Mouse (Mus musculus) spleen, adult 2 months (tissue): Measurements from ENCODE around the gene Snx30. TPM values are rescaled to one million over a fixed set of nuclear protein-coding genes. Genes with fewer than 3 reads are reported as not detected.
"Not testable (repeated sequence)": the region's sequence is repeated elsewhere in the genome, so short reads cannot be mapped to it uniquely, and the experiment has no call there.

ENCODE experiments used
- DNase-seq, 2 experiments: peaks; one replicate each; pipeline versions ENCODE4 v3.0.0 to v3.0.0-alpha.2; 2012 to 2021; ENCODE audit warnings: low spot score in 2 of 2, low read depth in 1 of 2
- H3K27ac ChIP-seq: fragments of 200-500 bp; 2 replicates; pipeline ENCODE4 v1.5.1; 2012; ENCODE audit warnings: low read length, inconsistent platforms; ENCODE audit not compliant: insufficient read depth
- H3K27me3 ChIP-seq: fragments of 200-500 bp; 2 replicates; pipeline ENCODE4 v1.6.1; 2012; ENCODE audit warnings: mild to moderate bottlenecking, moderate library complexity, low read length, inconsistent platforms; ENCODE audit not compliant: control insufficient read depth, insufficient read depth
- H3K36me3 ChIP-seq: fragments of 200-500 bp; 2 replicates; pipeline ENCODE4 v1.6.1; 2012; ENCODE audit warnings: mild to moderate bottlenecking, low read length, inconsistent platforms; ENCODE audit not compliant: control insufficient read depth, insufficient read depth
- H3K4me1 ChIP-seq: fragments of 200-500 bp; 2 replicates; pipeline ENCODE4 v1.6.1; 2011; ENCODE audit warnings: inconsistent platforms; ENCODE audit not compliant: control insufficient read depth, insufficient read depth, insufficient read length
- H3K4me3 ChIP-seq: fragments of 200-500 bp; 2 replicates; pipeline ENCODE4 v1.5.1; 2011; ENCODE audit warnings: mild to moderate bottlenecking, inconsistent platforms; ENCODE audit not compliant: insufficient read depth, insufficient read length; ENCODE audit errors: extremely low read depth
- CTCF ChIP-seq: fragments of 200-500 bp; IDR thresholded peaks from 2 replicates; pipeline ENCODE4 v1.5.1; 2011; ENCODE audit warnings: mild to moderate bottlenecking, inconsistent platforms; ENCODE audit not compliant: insufficient read depth, insufficient read length, insufficient replicate concordance; ENCODE audit errors: extremely low read depth
- POLR2A ChIP-seq: fragments of 200-500 bp; IDR thresholded peaks from 2 replicates; pipeline ENCODE4 v1.6.1; 2011; ENCODE audit warnings: low read depth, low read length, inconsistent platforms
- WGBS: fragments of 180-500 bp; shearing (Covaris S2); methylation state at CpG from one replicate; pipeline ENCODE4 v1.1.7; 2018; 5-methylcytosine and 5-hydroxymethylcytosine counted together
- polyA plus RNA-seq: library from polyadenylated mRNA; depleted of rRNA; stranded (reverse); fragments of >200 nt; gene quantifications from 2 replicates; pipeline ENCODE4 v1.2.3, GENCODE M21; 2012

Gene Snx30
- polyA plus RNA-seq, 1 experiment = 8.8 TPM

DNA sequence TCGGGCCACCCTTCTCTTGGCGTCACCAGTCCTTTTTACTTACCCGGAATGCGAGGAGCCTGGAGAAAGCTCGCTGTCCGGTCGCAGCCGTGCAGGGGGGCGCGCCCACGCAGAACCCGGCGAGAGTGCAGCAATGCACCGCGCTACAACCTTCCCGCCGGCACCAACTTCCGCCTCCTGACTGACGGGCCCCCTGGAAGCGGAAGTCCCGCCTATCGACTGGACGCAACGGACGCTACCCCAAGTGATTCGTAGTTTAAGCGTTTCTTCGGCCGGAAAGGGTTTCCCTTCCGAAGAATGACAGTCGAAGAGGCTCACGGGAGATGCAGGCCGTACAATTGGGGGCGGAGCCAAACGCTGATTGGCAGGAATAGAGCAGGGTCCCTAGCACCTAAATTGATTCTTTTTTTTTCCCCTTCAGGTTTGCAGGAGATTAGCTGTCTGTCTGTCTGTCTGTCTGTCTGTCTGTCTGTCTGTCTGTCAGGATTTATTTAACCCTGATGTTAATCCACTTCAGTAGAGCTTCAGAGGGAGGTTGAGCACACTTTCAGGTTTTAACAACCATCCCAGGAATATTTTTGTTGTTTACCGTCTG is 21.9 kb upstream of the Snx30 start:
- H3K4me1 ChIP-seq = no peaks in the 10 kb centered on the region; the same call in 1 of the 2 replicates
- WGBS = 2% methylated on average over 36 of the region's 36 CpGs
- peak overlapping the region; percentile 42 for H3K27ac ChIP-seq
- H3K4me3 ChIP-seq = peak overlapping the region; percentile 93
- DNase-seq = peak; percentile 95 to 97
- no peaks in the 10 kb centered on the region for H3K36me3 ChIP-seq
- TF ChIP-seq POLR2A (peak; percentile 47), CTCF (no peak)
- no peaks in the 10 kb centered on the region for H3K27me3 ChIP-seq

DNA sequence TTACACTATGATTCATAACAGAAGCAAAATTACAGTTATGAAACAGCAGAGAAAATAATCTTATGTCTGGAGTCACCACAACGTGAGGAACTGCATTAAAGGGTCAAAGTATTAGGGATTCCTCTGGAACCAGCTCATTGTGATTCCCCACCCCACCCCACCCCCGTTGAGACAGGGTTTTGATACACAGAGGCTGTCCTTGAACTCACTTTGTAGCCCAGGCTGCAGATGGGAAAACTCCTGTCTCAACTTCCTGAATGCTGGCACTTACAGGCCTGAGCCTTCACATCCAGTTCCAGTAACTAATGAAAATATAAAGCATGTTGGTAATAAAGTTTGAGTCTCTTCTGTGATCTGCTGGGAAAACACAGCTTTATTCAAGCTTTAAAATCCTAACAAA is 20.2 kb upstream of the Snx30 start:
- WGBS = 47% methylated on average over 2 of the region's 2 CpGs
- Histone ChIP-seq H3K4me3 (no peak overlapping the region), H3K27ac (no peak overlapping the region), H3K27me3 (no peaks in the 10 kb centered on the region), H3K4me1 (no peaks in the 10 kb centered on the region; the same call in 1 of the 2 replicates), H3K36me3 (no peaks in the 10 kb centered on the region)
- DNase-seq = no peak
- TF ChIP-seq CTCF (no peak), POLR2A (no peak)

DNA sequence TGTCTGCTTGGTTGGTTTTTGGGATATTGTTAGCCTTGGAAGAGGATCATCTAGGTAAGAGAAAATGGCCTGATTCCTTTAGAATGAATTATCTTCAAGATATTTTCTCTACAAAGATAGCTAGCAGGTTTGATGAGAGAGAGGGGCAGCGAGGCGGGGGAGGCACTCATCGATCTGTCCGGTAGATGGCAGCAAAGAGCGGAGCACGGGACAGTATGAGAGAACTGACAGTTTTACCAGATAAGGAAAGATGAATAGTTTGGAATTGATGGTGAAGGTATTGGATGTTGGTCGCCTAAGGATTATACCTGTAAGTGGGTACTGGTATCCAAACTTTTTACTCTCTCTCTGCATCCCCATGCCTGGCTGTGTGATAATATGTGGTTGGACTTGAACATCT is 19.0 kb upstream of the Snx30 start:
- no peaks in the 10 kb centered on the region for H3K27me3 ChIP-seq
- 2% methylated on average over 7 of the region's 7 CpGs for WGBS
- TF ChIP-seq POLR2A (no peak), CTCF (peak; percentile 96)
- peak in 1 of 2 experiments; percentile 76 for DNase-seq
- no peaks in the 10 kb centered on the region; the same call in 1 of the 2 replicates for H3K4me1 ChIP-seq
- H3K36me3 ChIP-seq = no peaks in the 10 kb centered on the region
- H3K4me3 ChIP-seq = no peak overlapping the region
- no peak overlapping the region for H3K27ac ChIP-seq

DNA sequence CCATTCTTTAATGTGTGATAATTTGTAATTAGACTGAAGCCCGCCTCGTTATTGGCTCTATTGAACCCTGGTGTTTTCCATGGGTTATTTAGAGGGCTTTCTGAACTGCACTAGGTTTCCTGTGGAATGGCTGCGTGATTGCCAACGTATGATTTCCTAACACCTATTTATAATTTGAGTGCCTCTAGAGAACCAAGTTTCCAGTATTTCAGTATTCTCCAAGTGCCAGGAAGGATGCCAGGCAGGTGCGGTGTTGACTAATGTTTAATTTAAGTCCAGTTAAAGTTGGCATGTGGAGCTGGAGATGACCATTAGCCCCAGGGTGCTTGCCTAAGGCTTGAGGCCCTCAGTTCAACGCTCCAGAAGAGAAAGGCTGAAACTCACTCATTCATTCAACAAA is 18.5 kb upstream of the Snx30 start:
- H3K27ac ChIP-seq = no peak overlapping the region
- H3K4me3 ChIP-seq = no peak overlapping the region
- H3K36me3 ChIP-seq = no peaks in the 10 kb centered on the region
- no peaks in the 10 kb centered on the region for H3K27me3 ChIP-seq
- no peaks in the 10 kb centered on the region; the same call in 1 of the 2 replicates for H3K4me1 ChIP-seq
- DNase-seq = no peak
- TF ChIP-seq CTCF (no peak), POLR2A (no peak)
- WGBS = 73% methylated on average over 6 of the region's 6 CpGs

DNA sequence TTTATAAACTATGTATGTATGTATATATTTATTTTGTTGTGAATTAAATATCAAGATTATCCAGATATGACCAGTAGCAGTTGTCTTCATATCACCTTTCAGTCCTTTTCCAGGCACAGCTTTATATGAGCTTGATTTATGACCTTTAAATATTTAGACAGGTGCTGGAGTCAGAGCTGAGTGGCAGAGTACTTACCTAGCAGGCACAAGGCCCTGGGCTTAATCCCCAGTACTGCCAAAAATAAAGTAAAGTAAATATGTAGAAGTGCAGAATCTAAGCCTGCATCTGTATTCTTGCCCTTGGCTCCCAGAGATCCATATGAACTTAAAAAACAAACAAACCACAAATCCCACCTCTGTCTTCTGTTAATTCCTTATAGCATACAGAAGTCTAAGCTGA is 16.6 kb upstream of the Snx30 start:
- no peaks in the 10 kb centered on the region for H3K4me1 ChIP-seq
- H3K36me3 ChIP-seq = no peaks in the 10 kb centered on the region
- no peak overlapping the region for H3K4me3 ChIP-seq
- H3K27me3 ChIP-seq = no peaks in the 10 kb centered on the region
- TF ChIP-seq POLR2A (no peak), CTCF (no peak)
- DNase-seq = no peak
- no peak overlapping the region for H3K27ac ChIP-seq

DNA sequence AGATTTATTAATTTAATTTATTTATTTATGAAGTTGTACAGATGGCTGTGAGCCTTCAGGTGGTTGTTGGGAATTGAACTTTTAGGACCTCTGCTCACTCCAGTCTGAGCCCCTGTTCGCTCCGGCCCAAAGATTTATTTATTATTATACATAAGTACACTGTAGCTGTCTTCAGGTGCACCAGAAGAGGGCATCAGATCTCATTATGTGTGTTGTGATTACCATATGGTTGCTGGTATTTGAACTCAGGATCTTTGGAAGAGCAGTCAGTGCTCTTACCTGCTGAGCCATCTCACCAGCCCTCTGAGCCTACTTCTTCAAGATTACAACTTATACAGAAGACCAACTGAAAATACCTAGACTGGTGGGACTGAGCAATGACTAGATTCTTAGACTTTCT is 12.0 kb upstream of the Snx30 start:
- not testable (repeated sequence) for H3K4me3 ChIP-seq, H3K4me1 ChIP-seq, H3K36me3 ChIP-seq, H3K27me3 ChIP-seq, H3K27ac ChIP-seq, DNase-seq
- 77% methylated on average over 2 of the region's 2 CpGs for WGBS

DNA sequence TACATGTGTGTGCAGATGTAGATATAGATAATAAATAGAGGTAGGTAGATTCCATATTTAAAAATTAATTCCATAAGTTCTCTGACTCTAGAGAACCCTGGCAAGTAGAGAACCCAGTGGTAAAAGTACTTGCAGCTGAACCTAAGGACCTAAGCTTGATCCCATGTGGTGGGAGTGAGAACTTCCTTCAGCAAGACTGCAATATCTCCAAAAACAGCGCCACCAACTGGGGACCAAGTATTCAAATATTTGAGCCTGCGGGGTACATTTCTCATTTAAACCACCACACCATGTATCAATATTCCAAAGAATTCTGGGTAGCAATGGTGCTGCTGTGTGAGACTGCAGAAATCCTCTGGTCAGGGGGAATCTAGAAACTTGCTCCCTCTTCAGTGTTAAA is 11.5 kb upstream of the Snx30 start:
- TF ChIP-seq POLR2A (no peak), CTCF (no peak)

More for the DNA sequence above, 11.5 kb upstream of the Snx30 start:
- Histone ChIP-seq H3K36me3 (no peaks in the 10 kb centered on the region), H3K27ac (no peak overlapping the region), H3K4me1 (no peaks in the 10 kb centered on the region), H3K4me3 (no peak overlapping the region), H3K27me3 (no peaks in the 10 kb centered on the region)
- 95% methylated on average over 2 of the region's 2 CpGs for WGBS
- no peak for DNase-seq
